In genomic region chr1:42041544-42041943, GRCm38 (mm10) we compare ENCODE assay signal across 29 mouse cellular contexts.
DNase-seq lines count a peak whose midpoint lies in the region; ATAC-seq and TF ChIP-seq lines count a peak whose summit lies in the region.
"Had no signal": no experiment of that assay in that cellular context is flagged by ENCODE, and none has a peak within 500 bp of the region (broad histone marks: within the 10 kb centered on the region; RNA-seq: fewer than 3 reads in every experiment).

No protein-coding gene starts in this region.

- H3K9ac ChIP-seq in heart, adult 2 months (ENCODE audit: low read depth, low read length): no peak overlapping the region
- H3K9ac ChIP-seq in heart, postnatal 0 days (replicated peaks; ENCODE audit: low read depth, low read length): no peak overlapping the region
- H3K9ac ChIP-seq: embryonic facial prominence, embryonic 12.5 days; embryonic facial prominence, embryonic 15.5 days; forebrain, postnatal 0 days; heart, embryonic 12.5 days; heart, embryonic 15.5 days; hindbrain, embryonic 12.5 days; intestine, embryonic 15.5 days had no signal

- no peaks in the 10 kb centered on the region; the same call in 1 of the 2 replicates for H3K9me3 ChIP-seq in heart, postnatal 0 days (replicated peaks; ENCODE audit: control insufficient read depth, low read length)
- H3K9me3 ChIP-seq: embryonic facial prominence, embryonic 12.5 days; embryonic facial prominence, embryonic 15.5 days; heart, embryonic 12.5 days; heart, embryonic 15.5 days; hindbrain, embryonic 12.5 days; intestine, embryonic 15.5 days had no signal

- 34% methylated on average over 2 of the region's 2 CpGs for WGBS in heart, adult 2 months
- 23% methylated on average over 2 of the region's 2 CpGs for WGBS in heart, postnatal 0 days

- no peak for DNase-seq in heart, adult 2 months
- DNase-seq in heart, postnatal 4 days: no peak
- peak; percentile 15 for DNase-seq in heart, postnatal 0 days (ENCODE audit: low spot score)
- DNase-seq in heart, adult 9 months (ENCODE audit: low spot score in 2 of 2): no peak
- peak; percentile 6 for DNase-seq in brain, adult 2 months (ENCODE audit: low read depth, low spot score)
- no peak for DNase-seq in right cerebral cortex, adult 18-20 months
- DNase-seq: adrenal gland, postnatal 10 days; adrenal gland, postnatal 36 days; B cell, adult 2 months; cerebellum, adult 11 months; cerebellum, adult 2 months; cerebellum, adult 9-11 months; cerebellum, postnatal 25 days; forebrain, postnatal 0 days; gastrocnemius, postnatal 14 days; kidney, adult 11 months; kidney, adult 8-10 months had no signal

- H3K79me2 ChIP-seq in heart, adult 2 months (replicated peaks; ENCODE audit: control insufficient read depth, insufficient read depth, low read length): no peaks in the 10 kb centered on the region

- H3K4me2 ChIP-seq in heart, postnatal 0 days (ENCODE audit: low read depth, low read length): no peak overlapping the region
- H3K4me2 ChIP-seq: embryonic facial prominence, embryonic 12.5 days; embryonic facial prominence, embryonic 15.5 days; heart, embryonic 12.5 days; heart, embryonic 15.5 days; hindbrain, embryonic 12.5 days; intestine, embryonic 15.5 days had no signal

- ATAC-seq in heart, postnatal 0 days (ENCODE audit: insufficient read depth, low read depth): peak; percentile 62; the same call in 1 of the 2 replicates
- ATAC-seq: forebrain, embryonic 14.5 days; forebrain, postnatal 0 days; hindbrain, embryonic 16.5 days; intestine, embryonic 15.5 days; Patski had no signal

- no peaks in the 10 kb centered on the region for H3K27me3 ChIP-seq in heart, adult 2 months (ENCODE audit: control insufficient read depth, insufficient read depth, low read length)
- H3K27me3 ChIP-seq in heart, postnatal 0 days (ENCODE audit: control insufficient read depth, insufficient read depth, low read length): no peaks in the 10 kb centered on the region
- H3K27me3 ChIP-seq: CH12.LX; embryonic facial prominence, embryonic 12.5 days; embryonic facial prominence, embryonic 15.5 days; heart, embryonic 12.5 days; heart, embryonic 15.5 days; hindbrain, embryonic 12.5 days; intestine, embryonic 15.5 days; Patski had no signal

- H3K27ac ChIP-seq in heart, adult 2 months: peak overlapping the region; percentile 69
- H3K27ac ChIP-seq in heart, postnatal 0 days (ENCODE audit: low read depth): no peak overlapping the region
- H3K27ac ChIP-seq: embryonic facial prominence, embryonic 12.5 days; embryonic facial prominence, embryonic 15.5 days; gastrocnemius, adult 2 months; heart, embryonic 15.5 days; hindbrain, embryonic 12.5 days; intestine, embryonic 15.5 days had no signal

- no peak overlapping the region for H3K4me3 ChIP-seq in heart, adult 2 months
- H3K4me3 ChIP-seq in heart, postnatal 0 days (ENCODE audit: low read depth, low read length): no peak overlapping the region
- H3K4me3 ChIP-seq: embryonic facial prominence, embryonic 12.5 days; embryonic facial prominence, embryonic 15.5 days; gastrocnemius, adult 2 months; heart, embryonic 12.5 days; heart, embryonic 15.5 days; hindbrain, embryonic 12.5 days; intestine, embryonic 15.5 days had no signal

- intact Hi-C loops in heart, adult 2 months (cut with DNase I): no loop called here

- no peak for TF ChIP-seq POLR2A in heart, adult 2 months (IDR thresholded peaks at IDR 0.05; ENCODE audit: insufficient read depth, low read depth, low read length)

- no peak for TF ChIP-seq EP300 in heart, adult 2 months (IDR thresholded peaks at IDR 0.05; ENCODE audit: insufficient read depth, low read depth, low read length)
- TF ChIP-seq EP300 in heart, postnatal 0 days (IDR thresholded peaks at IDR 0.05; ENCODE audit: low read depth): no peak

- TF ChIP-seq CTCF in heart, adult 2 months (IDR thresholded peaks at IDR 0.05): no peak
- no peak for TF ChIP-seq CTCF in heart, postnatal 0 days (IDR thresholded peaks at IDR 0.05; ENCODE audit: low read depth)

- H3K4me1 ChIP-seq in heart, adult 2 months (ENCODE audit: control insufficient read depth, insufficient read depth, low read length): no peaks in the 10 kb centered on the region
- no peaks in the 10 kb centered on the region for H3K4me1 ChIP-seq in heart, postnatal 0 days (ENCODE audit: control insufficient read depth, insufficient read depth)
- H3K4me1 ChIP-seq: embryonic facial prominence, embryonic 12.5 days; embryonic facial prominence, embryonic 15.5 days; heart, embryonic 12.5 days; heart, embryonic 15.5 days; hindbrain, embryonic 12.5 days; intestine, embryonic 15.5 days had no signal

- H3K36me3 ChIP-seq in heart, adult 2 months (ENCODE audit: control insufficient read depth, insufficient read depth, low read length): no peaks in the 10 kb centered on the region
- no peaks in the 10 kb centered on the region for H3K36me3 ChIP-seq in heart, postnatal 0 days (replicated peaks; ENCODE audit: control insufficient read depth, insufficient read depth, low read length)
- H3K36me3 ChIP-seq: embryonic facial prominence, embryonic 12.5 days; embryonic facial prominence, embryonic 15.5 days; G1E; heart, embryonic 12.5 days; heart, embryonic 15.5 days; hindbrain, embryonic 12.5 days; intestine, embryonic 15.5 days had no signal

Comparison
In these comparisons a context has a peak if more than half of its experiments do, and no peak if none do; other contexts are left out.
1. DNase-seq: peak in heart, postnatal 0 days (single experiment) and brain, adult 2 months (single experiment); none in heart, adult 2 months (0 of 2), heart, postnatal 4 days (single experiment), heart, adult 9 months (0 of 2) and right cerebral cortex, adult 18-20 months (single experiment).